Mouse (Mus musculus): ENCODE data around the gene Arhgef10l. TPM values are rescaled to one million over a fixed set of nuclear protein-coding genes. Genes with fewer than 3 reads are reported as not detected.

The Arhgef10l gene
- polyA plus RNA-seq, 1 experiment = 52.7 TPM

GRCm38 (mm10) chr4:140615771-140616170, 50.0 kb downstream of the Arhgef10l start:
- peaks cover 30% of the 10 kb centered on the region for H3K4me1 ChIP-seq (ENCODE audit: control insufficient read depth, insufficient read depth, low read length)
- no peak for TF ChIP-seq CTCF (IDR thresholded peaks at IDR 0.05; ENCODE audit: borderline replicate concordance, insufficient read depth, low read depth, low read length)
- no peak for TF ChIP-seq POLR2A (IDR thresholded peaks at IDR 0.05; ENCODE audit: borderline replicate concordance, insufficient read depth, low read length)
- H3K27me3 ChIP-seq (ENCODE audit: control insufficient read depth, insufficient read depth, low read length) = no peaks in the 10 kb centered on the region
- H3K4me3 ChIP-seq (replicated peaks; ENCODE audit: insufficient read depth, low read depth, low read length) = no peak overlapping the region
- H3K27ac ChIP-seq (ENCODE audit: insufficient read depth, low read length) = no peak overlapping the region
- 78% methylated on average over 7 of the region's 7 CpGs for WGBS
- no peak for DNase-seq

- H3K4me1 ChIP-seq (ENCODE audit: control insufficient read depth, insufficient read depth, low read length) = peaks cover 26% of the 10 kb centered on the region
- H3K27me3 ChIP-seq (ENCODE audit: control insufficient read depth, insufficient read depth, low read length) = no peaks in the 10 kb centered on the region
- no peak for TF ChIP-seq CTCF (IDR thresholded peaks at IDR 0.05; ENCODE audit: borderline replicate concordance, insufficient read depth, low read depth, low read length)
- TF ChIP-seq POLR2A (IDR thresholded peaks at IDR 0.05; ENCODE audit: borderline replicate concordance, insufficient read depth, low read length) = no peak
- no peak overlapping the region for H3K27ac ChIP-seq (ENCODE audit: insufficient read depth, low read length)
- 73% methylated on average over 5 of the region's 5 CpGs for WGBS
- H3K4me3 ChIP-seq (replicated peaks; ENCODE audit: insufficient read depth, low read depth, low read length) = no peak overlapping the region
- no peak for DNase-seq
Observed at GRCm38 (mm10) chr4:140614553-140614952, 51.3 kb downstream of the Arhgef10l start.

- Histone ChIP-seq H3K4me1 (ENCODE audit: control insufficient read depth, insufficient read depth, low read length) (peaks cover 26% of the 10 kb centered on the region), H3K27ac (ENCODE audit: insufficient read depth, low read length) (no peak overlapping the region), H3K4me3 (replicated peaks; ENCODE audit: insufficient read depth, low read depth, low read length) (no peak overlapping the region), H3K27me3 (ENCODE audit: control insufficient read depth, insufficient read depth, low read length) (no peaks in the 10 kb centered on the region)
- TF ChIP-seq POLR2A (IDR thresholded peaks at IDR 0.05; ENCODE audit: borderline replicate concordance, insufficient read depth, low read length) (no peak), CTCF (IDR thresholded peaks at IDR 0.05; ENCODE audit: borderline replicate concordance, insufficient read depth, low read depth, low read length) (no peak)
- WGBS = 91% methylated on average over 6 of the region's 6 CpGs
- DNase-seq = no peak
Observed at GRCm38 (mm10) chr4:140614145-140614544, 51.7 kb downstream of the Arhgef10l start.

- TF ChIP-seq CTCF (IDR thresholded peaks at IDR 0.05; ENCODE audit: borderline replicate concordance, insufficient read depth, low read depth, low read length) (no peak), POLR2A (IDR thresholded peaks at IDR 0.05; ENCODE audit: borderline replicate concordance, insufficient read depth, low read length) (no peak)
Observed at GRCm38 (mm10) chr4:140610841-140611609, 54.8 kb downstream of the Arhgef10l start.

GRCm38 (mm10) chr4:140608228-140608720, 57.5 kb downstream of the Arhgef10l start:
- Histone ChIP-seq H3K4me1 (ENCODE audit: control insufficient read depth, insufficient read depth, low read length) (peaks cover 19% of the 10 kb centered on the region), H3K27ac (ENCODE audit: insufficient read depth, low read length) (no peak overlapping the region), H3K27me3 (ENCODE audit: control insufficient read depth, insufficient read depth, low read length) (no peaks in the 10 kb centered on the region), H3K4me3 (replicated peaks; ENCODE audit: insufficient read depth, low read depth, low read length) (no peak overlapping the region)
- WGBS = 47% methylated on average over 9 of the region's 9 CpGs
- TF ChIP-seq CTCF (IDR thresholded peaks at IDR 0.05; ENCODE audit: borderline replicate concordance, insufficient read depth, low read depth, low read length) (no peak), POLR2A (IDR thresholded peaks at IDR 0.05; ENCODE audit: borderline replicate concordance, insufficient read depth, low read length) (no peak)
- DNase-seq = no peak

More at GRCm38 (mm10) chr4:140610841-140611609, 54.8 kb downstream of the Arhgef10l start:
- Histone ChIP-seq H3K27me3 (ENCODE audit: control insufficient read depth, insufficient read depth, low read length) (no peaks in the 10 kb centered on the region), H3K4me1 (ENCODE audit: control insufficient read depth, insufficient read depth, low read length) (peaks cover 15% of the 10 kb centered on the region), H3K4me3 (replicated peaks; ENCODE audit: insufficient read depth, low read depth, low read length) (no peak overlapping the region), H3K27ac (ENCODE audit: insufficient read depth, low read length) (no peak overlapping the region)
- WGBS = 37% methylated on average over 12 of the region's 12 CpGs
- no peak for DNase-seq

GRCm38 (mm10) chr4:140606779-140607178, 59.0 kb downstream of the Arhgef10l start:
- 38% methylated on average over 7 of the region's 7 CpGs for WGBS
- Histone ChIP-seq H3K4me3 (replicated peaks; ENCODE audit: insufficient read depth, low read depth, low read length) (no peak overlapping the region), H3K27ac (ENCODE audit: insufficient read depth, low read length) (no peak overlapping the region), H3K27me3 (ENCODE audit: control insufficient read depth, insufficient read depth, low read length) (no peaks in the 10 kb centered on the region), H3K4me1 (ENCODE audit: control insufficient read depth, insufficient read depth, low read length) (peaks cover 19% of the 10 kb centered on the region)
- no peak for DNase-seq
- TF ChIP-seq CTCF (IDR thresholded peaks at IDR 0.05; ENCODE audit: borderline replicate concordance, insufficient read depth, low read depth, low read length) (no peak), POLR2A (IDR thresholded peaks at IDR 0.05; ENCODE audit: borderline replicate concordance, insufficient read depth, low read length) (no peak)

GRCm38 (mm10) chr4:140606197-140606596, 59.6 kb downstream of the Arhgef10l start:
- Histone ChIP-seq H3K4me3 (replicated peaks; ENCODE audit: insufficient read depth, low read depth, low read length) (no peak overlapping the region), H3K27ac (ENCODE audit: insufficient read depth, low read length) (no peak overlapping the region), H3K4me1 (ENCODE audit: control insufficient read depth, insufficient read depth, low read length) (peaks cover 17% of the 10 kb centered on the region), H3K27me3 (ENCODE audit: control insufficient read depth, insufficient read depth, low read length) (no peaks in the 10 kb centered on the region)
- 56% methylated on average over 7 of the region's 7 CpGs for WGBS
- DNase-seq = no peak
- no peak for TF ChIP-seq CTCF (IDR thresholded peaks at IDR 0.05; ENCODE audit: borderline replicate concordance, insufficient read depth, low read depth, low read length)
- no peak for TF ChIP-seq POLR2A (IDR thresholded peaks at IDR 0.05; ENCODE audit: borderline replicate concordance, insufficient read depth, low read length)

- peaks cover 15% of the 10 kb centered on the region for H3K4me1 ChIP-seq (ENCODE audit: control insufficient read depth, insufficient read depth, low read length)
- no peak for DNase-seq
- WGBS = 32% methylated on average over 7 of the region's 7 CpGs
- no peak overlapping the region for H3K4me3 ChIP-seq (replicated peaks; ENCODE audit: insufficient read depth, low read depth, low read length)
- no peak overlapping the region for H3K27ac ChIP-seq (ENCODE audit: insufficient read depth, low read length)
- TF ChIP-seq CTCF (IDR thresholded peaks at IDR 0.05; ENCODE audit: borderline replicate concordance, insufficient read depth, low read depth, low read length) (no peak), POLR2A (IDR thresholded peaks at IDR 0.05; ENCODE audit: borderline replicate concordance, insufficient read depth, low read length) (no peak)
- no peaks in the 10 kb centered on the region for H3K27me3 ChIP-seq (ENCODE audit: control insufficient read depth, insufficient read depth, low read length)
Observed at GRCm38 (mm10) chr4:140605790-140606189, 60.0 kb downstream of the Arhgef10l start.
